Mouse (Mus musculus) hindbrain, embryonic 12.5 days (tissue): ENCODE measurements around the gene Abca4. TPM values are rescaled to one million over a fixed set of nuclear protein-coding genes. Genes with fewer than 3 reads are reported as not detected.

Experiments used
- ATAC-seq: fragments of 200-750 bp; cut with Nextera tagmentation; 2 replicates; pipeline ENCODE4 v1.8.0; 2017; ENCODE audit warnings: moderate TSS enrichment; ENCODE audit not compliant: low FRiP score
- H3K27ac ChIP-seq: fragments of 300-500 bp; sonication (generic); 2 replicates; pipeline ENCODE4 v1.5.1; 2016; ENCODE audit warnings: mild to moderate bottlenecking
- H3K27me3 ChIP-seq: fragments of 300-500 bp; sonication (generic); 2 replicates; pipeline ENCODE4 v1.6.1; 2016; ENCODE audit warnings: mild to moderate bottlenecking
- H3K36me3 ChIP-seq: fragments of 300-500 bp; sonication (generic); 2 replicates; pipeline ENCODE4 v1.6.1; 2016; ENCODE audit warnings: mild to moderate bottlenecking
- H3K4me1 ChIP-seq: fragments of 300-500 bp; sonication (generic); 2 replicates; pipeline ENCODE4 v1.6.1; 2016
- H3K4me2 ChIP-seq: fragments of 300-500 bp; sonication (generic); replicated peaks from 2 replicates; pipeline ENCODE4 v1.6.1; 2016; ENCODE audit warnings: mild to moderate bottlenecking
- H3K4me3 ChIP-seq: fragments of 300-500 bp; sonication (generic); 2 replicates; pipeline ENCODE4 v1.5.1; 2016; ENCODE audit warnings: mild to moderate bottlenecking
- H3K9ac ChIP-seq: fragments of 300-500 bp; sonication (generic); 2 replicates; pipeline ENCODE4 v1.6.1; 2016; ENCODE audit warnings: mild to moderate bottlenecking, moderate library complexity
- H3K9me3 ChIP-seq: fragments of 300-500 bp; sonication (generic); replicated peaks from 2 replicates; pipeline ENCODE4 v1.6.1; 2016; ENCODE audit warnings: mild to moderate bottlenecking
- WGBS: fragments of 180-500 bp; shearing (Covaris S2); methylation state at CpG from one replicate; pipeline ENCODE4 v1.1.7; 2016; 5-methylcytosine and 5-hydroxymethylcytosine counted together
- polyA plus RNA-seq: library from polyadenylated mRNA; unstranded; fragments of >200 nt; fragmentation: Nextera tagmentation; extraction: Ambion mirVana; gene quantifications from 2 replicates; pipeline ENCODE4 v1.2.1, GENCODE M21; 2016

Gene Abca4
- polyA plus RNA-seq, 1 experiment from 2014 or later: 2.6 TPM

- Histone ChIP-seq H3K36me3 (no peaks in the 10 kb centered on the region), H3K27ac (no peak overlapping the region), H3K9me3 (no peaks in the 10 kb centered on the region; the same call in 1 of the 2 replicates), H3K27me3 (no peaks in the 10 kb centered on the region), H3K4me1 (no peaks in the 10 kb centered on the region), H3K4me3 (no peak overlapping the region), H3K9ac (no peak overlapping the region), H3K4me2 (no peak overlapping the region)
- no peak for ATAC-seq
- WGBS: 53% methylated on average over 4 of the region's 4 CpGs
Observed at GRCm38 (mm10) chr3:122152431-122152830, 108.2 kb downstream of the Abca4 start.

DNA sequence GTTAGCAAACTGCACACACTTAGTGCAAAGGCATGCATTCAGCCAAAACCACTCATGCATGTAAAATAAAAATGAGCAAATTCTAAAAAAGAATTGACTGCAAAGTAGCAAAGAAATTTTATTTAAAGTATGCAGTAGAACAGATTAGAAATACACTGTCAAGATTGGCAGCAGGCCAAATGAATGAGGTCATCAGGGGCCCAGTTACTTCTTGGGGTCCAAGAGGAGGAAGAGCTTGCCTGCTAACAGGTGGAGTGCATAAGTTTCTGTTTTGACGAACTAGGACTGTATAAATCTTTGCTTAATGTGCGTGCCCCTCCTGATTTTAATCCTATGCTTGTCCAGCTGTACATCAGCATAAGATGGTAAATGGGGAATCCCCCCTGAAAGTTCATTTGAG, 109.8 kb downstream of the Abca4 start:
- WGBS: 79% methylated on average over 2 of the region's 2 CpGs
- H3K4me2 ChIP-seq: no peak overlapping the region

GRCm38 (mm10) chr3:122159447-122159846, 115.2 kb downstream of the Abca4 start:
- Histone ChIP-seq H3K4me1 (no peaks in the 10 kb centered on the region), H3K9me3 (no peaks in the 10 kb centered on the region; the same call in 1 of the 2 replicates), H3K27ac (no peak overlapping the region), H3K4me2 (no peak overlapping the region), H3K36me3 (no peaks in the 10 kb centered on the region), H3K27me3 (no peaks in the 10 kb centered on the region), H3K4me3 (no peak overlapping the region), H3K9ac (no peak overlapping the region)
- WGBS: 91% methylated on average over 1 of the region's 1 CpGs
- ATAC-seq: no peak

More for the DNA sequence above, 109.8 kb downstream of the Abca4 start:
- H3K36me3 ChIP-seq: no peaks in the 10 kb centered on the region
- H3K27ac ChIP-seq: no peak overlapping the region
- no peaks in the 10 kb centered on the region; the same call in 1 of the 2 replicates for H3K9me3 ChIP-seq
- H3K27me3 ChIP-seq: no peaks in the 10 kb centered on the region
- no peak overlapping the region for H3K9ac ChIP-seq
- no peak for ATAC-seq
- H3K4me1 ChIP-seq: no peaks in the 10 kb centered on the region
- H3K4me3 ChIP-seq: no peak overlapping the region

GRCm38 (mm10) chr3:122169616-122170178, 125.5 kb downstream of the Abca4 start:
- Histone ChIP-seq H3K4me1 (0 out of 2 replicates have a peak, but pooled peaks cover 3% of the 10 kb centered on the region), H3K4me3 (no peak overlapping the region), H3K9ac (no peak overlapping the region), H3K36me3 (no peaks in the 10 kb centered on the region), H3K27me3 (no peaks in the 10 kb centered on the region), H3K27ac (no peak overlapping the region), H3K4me2 (no peak overlapping the region), H3K9me3 (no peaks in the 10 kb centered on the region)
- 41% methylated on average over 10 of the region's 10 CpGs for WGBS
- ATAC-seq: no peak

- H3K27ac ChIP-seq: no peak overlapping the region
- ATAC-seq: no peak
- no peaks in the 10 kb centered on the region for H3K36me3 ChIP-seq
- H3K9me3 ChIP-seq: no peaks in the 10 kb centered on the region
- H3K4me2 ChIP-seq: no peak overlapping the region
- H3K4me3 ChIP-seq: no peak overlapping the region
- H3K9ac ChIP-seq: no peak overlapping the region
- 86% methylated on average over 10 of the region's 10 CpGs for whole genome bisulfite sequencing
- 0 out of 2 replicates have a peak, but pooled peaks cover 3% of the 10 kb centered on the region for H3K4me1 ChIP-seq
- H3K27me3 ChIP-seq: no peaks in the 10 kb centered on the region
Observed at GRCm38 (mm10) chr3:122170621-122171309, 126.5 kb downstream of the Abca4 start.

GRCm38 (mm10) chr3:122173526-122174150, 129.4 kb downstream of the Abca4 start:
- H3K4me3 ChIP-seq: no peak overlapping the region
- no peak overlapping the region for H3K27ac ChIP-seq
- WGBS: 64% methylated on average over 15 of the region's 15 CpGs
- ATAC-seq: no peak
- no peaks in the 10 kb centered on the region for H3K36me3 ChIP-seq
- no peaks in the 10 kb centered on the region for H3K9me3 ChIP-seq
- H3K27me3 ChIP-seq: no peaks in the 10 kb centered on the region
- H3K4me1 ChIP-seq: 0 out of 2 replicates have a peak, but pooled peaks cover 3% of the 10 kb centered on the region
- H3K4me2 ChIP-seq: no peak overlapping the region
- H3K9ac ChIP-seq: no peak overlapping the region

DNA sequence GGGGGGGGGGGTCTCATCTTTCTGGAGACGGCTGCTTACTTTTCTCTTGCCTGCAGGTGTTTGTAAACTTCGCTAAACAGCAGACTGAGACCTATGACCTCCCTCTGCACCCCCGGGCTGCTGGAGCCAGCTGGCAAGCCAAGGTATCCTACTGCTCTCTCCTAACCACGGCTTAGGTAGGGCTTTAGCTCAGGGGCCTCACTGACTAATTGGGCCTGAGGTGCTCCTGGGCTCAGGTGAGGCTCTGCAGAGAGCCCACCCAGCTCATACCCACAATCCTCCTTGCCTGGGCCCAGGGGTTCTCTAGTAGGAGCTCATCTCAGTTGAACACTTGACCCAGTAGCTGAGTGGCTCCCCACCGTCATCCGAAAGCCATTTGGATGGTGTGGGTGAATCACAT, 131.8 kb downstream of the Abca4 start:
- Histone ChIP-seq H3K4me1 (0 out of 2 replicates have a peak, but pooled peaks cover 3% of the 10 kb centered on the region), H3K9me3 (no peaks in the 10 kb centered on the region), H3K27ac (no peak overlapping the region), H3K36me3 (no peaks in the 10 kb centered on the region), H3K27me3 (no peaks in the 10 kb centered on the region), H3K4me3 (no peak overlapping the region), H3K4me2 (no peak overlapping the region), H3K9ac (no peak overlapping the region)
- 72% methylated on average over 6 of the region's 6 CpGs for WGBS
- ATAC-seq: no peak

DNA sequence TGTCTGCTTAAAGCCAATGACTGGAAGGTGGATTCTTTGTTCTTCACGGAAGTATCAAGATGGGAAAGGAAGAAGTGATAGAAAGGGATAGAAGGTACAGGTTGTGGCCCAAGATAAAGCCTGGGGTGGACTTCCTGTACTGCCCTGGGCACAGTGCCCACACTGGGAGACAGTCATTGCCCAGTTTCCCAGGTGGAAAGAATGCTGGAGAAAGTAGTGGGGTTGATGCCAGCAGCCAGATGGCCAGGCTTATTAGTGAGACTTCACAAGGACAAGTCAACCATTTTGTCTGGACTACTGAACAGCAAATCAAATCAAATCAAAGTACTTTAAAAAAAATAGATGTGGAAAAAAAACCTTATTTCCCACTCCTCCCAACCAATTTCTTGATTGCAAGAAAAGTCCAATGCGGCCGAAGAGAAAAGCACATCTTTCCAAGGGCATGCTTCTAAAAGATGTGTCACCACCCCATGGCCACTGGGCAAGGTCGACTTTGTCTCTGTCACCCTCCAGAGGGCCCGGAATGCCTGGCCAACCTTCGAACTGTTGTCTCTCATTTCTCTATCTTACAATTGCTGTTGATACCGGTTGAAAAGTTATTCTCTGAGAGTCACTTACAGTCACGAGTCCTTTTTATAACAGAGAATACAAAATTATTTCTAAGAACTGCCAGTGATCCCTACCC, 132.6 kb downstream of the Abca4 start:
- Histone ChIP-seq H3K36me3 (no peaks in the 10 kb centered on the region), H3K4me2 (no peak overlapping the region), H3K27me3 (no peaks in the 10 kb centered on the region), H3K4me1 (0 out of 2 replicates have a peak, but pooled peaks cover 3% of the 10 kb centered on the region), H3K27ac (no peak overlapping the region), H3K9ac (no peak overlapping the region), H3K9me3 (no peaks in the 10 kb centered on the region), H3K4me3 (no peak overlapping the region)
- WGBS: 90% methylated on average over 8 of the region's 8 CpGs
- ATAC-seq: no peak

GRCm38 (mm10) chr3:122184109-122184508, 139.9 kb downstream of the Abca4 start:
- no peaks in the 10 kb centered on the region for H3K9me3 ChIP-seq
- no peak overlapping the region for H3K27ac ChIP-seq
- no peak for ATAC-seq
- no peak overlapping the region for H3K4me2 ChIP-seq
- no peaks in the 10 kb centered on the region for H3K4me1 ChIP-seq
- 50% methylated on average over 11 of the region's 11 CpGs for WGBS
- H3K4me3 ChIP-seq: no peak overlapping the region
- no peaks in the 10 kb centered on the region for H3K36me3 ChIP-seq
- no peak overlapping the region for H3K9ac ChIP-seq
- H3K27me3 ChIP-seq: no peaks in the 10 kb centered on the region

DNA sequence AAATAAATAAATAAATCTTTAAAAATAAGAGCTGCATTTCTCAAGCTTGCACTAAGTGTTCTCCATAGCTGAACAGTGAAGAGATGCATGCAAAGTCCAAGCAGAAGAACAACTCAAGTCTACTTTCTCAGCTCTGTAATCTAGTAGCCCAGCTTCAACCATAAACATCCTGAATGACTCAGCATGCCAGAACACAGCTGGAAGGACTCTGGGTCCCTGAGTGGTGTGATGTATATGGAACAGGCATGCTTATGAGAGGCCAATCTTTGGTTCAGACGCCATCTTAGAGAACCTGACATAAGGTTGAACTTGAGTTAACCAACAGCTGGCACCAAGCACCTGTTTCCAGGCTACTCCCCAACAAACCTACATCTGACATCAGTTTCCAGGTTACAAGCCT, 142.7 kb downstream of the Abca4 start:
- Histone ChIP-seq H3K9me3 (no peaks in the 10 kb centered on the region), H3K4me2 (no peak overlapping the region), H3K4me3 (no peak overlapping the region), H3K27me3 (no peaks in the 10 kb centered on the region), H3K27ac (no peak overlapping the region), H3K36me3 (no peaks in the 10 kb centered on the region), H3K9ac (no peak overlapping the region), H3K4me1 (no peaks in the 10 kb centered on the region)
- 86% methylated on average over 1 of the region's 1 CpGs for WGBS
- no peak for ATAC-seq

DNA sequence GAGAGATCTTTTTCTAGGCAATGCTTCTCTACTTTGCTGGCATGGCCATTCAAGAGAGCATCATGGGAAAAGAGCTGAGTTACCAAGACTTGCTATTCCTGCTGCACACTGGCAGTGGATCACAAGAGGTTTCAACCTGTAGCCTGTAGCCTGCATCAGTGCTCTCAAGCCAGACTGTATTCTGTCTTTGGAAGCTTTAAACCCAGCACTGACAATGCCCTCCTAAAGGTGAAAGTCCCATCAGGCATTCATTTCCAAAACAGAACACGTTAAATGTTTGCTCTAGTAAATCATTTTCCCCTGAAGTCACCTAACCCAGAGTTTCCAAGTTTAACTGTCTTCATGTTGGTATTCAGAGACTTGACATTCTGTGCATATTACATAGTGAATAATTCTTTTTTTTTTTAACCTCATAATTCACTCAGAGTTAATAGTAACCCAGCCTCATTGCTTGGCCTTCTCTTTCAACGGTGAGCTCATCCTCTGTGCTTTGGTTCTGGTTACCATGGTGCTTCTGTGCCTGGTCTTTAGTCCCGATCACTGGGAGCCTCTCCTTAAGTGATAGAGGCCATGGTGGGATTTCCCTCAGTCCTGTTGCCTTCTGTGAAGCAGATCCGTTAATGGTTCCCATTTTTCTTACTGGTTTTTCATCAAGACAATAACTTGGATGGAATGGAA, 152.5 kb downstream of the Abca4 start:
- Histone ChIP-seq H3K4me3 (no peak overlapping the region), H3K4me2 (no peak overlapping the region), H3K27me3 (no peaks in the 10 kb centered on the region), H3K9ac (no peak overlapping the region), H3K9me3 (no peaks in the 10 kb centered on the region), H3K4me1 (no peaks in the 10 kb centered on the region), H3K36me3 (no peaks in the 10 kb centered on the region), H3K27ac (no peak overlapping the region)
- no peak for ATAC-seq
- 75% methylated on average over 4 of the region's 4 CpGs for WGBS

DNA sequence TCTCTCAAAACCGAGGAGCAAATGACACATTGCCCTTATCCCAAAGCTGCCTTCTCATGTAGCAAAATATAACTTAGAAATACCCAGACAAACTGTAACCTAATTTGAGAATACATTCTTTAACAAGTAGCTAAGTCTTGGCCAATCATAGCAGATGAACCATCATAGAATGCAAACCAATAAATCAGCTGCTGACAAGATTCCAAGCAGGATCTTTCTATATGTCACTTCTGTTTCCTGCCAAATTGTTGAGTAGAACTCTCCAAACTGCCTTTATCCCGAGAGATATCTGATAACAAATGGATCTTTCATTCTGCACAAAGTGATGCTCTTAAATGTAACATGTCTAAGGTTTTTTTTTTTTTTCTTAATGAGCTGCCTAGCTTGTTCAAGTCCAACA, 154.3 kb downstream of the Abca4 start:
- Histone ChIP-seq H3K4me1 (no peaks in the 10 kb centered on the region), H3K4me3 (no peak overlapping the region), H3K27ac (no peak overlapping the region), H3K4me2 (no peak overlapping the region), H3K9ac (no peak overlapping the region), H3K9me3 (no peaks in the 10 kb centered on the region), H3K36me3 (no peaks in the 10 kb centered on the region), H3K27me3 (no peaks in the 10 kb centered on the region)
- no peak for ATAC-seq
- WGBS: 88% methylated on average over 2 of the region's 2 CpGs
